Mouse (Mus musculus) stomach, embryonic 15.5 days (tissue): ENCODE data around the gene Psme2. TPM values are rescaled to one million over a fixed set of nuclear protein-coding genes. Genes with fewer than 3 reads are reported as not detected.

ENCODE experiments used
- ATAC-seq: fragments of 200-750 bp; cut with Nextera tagmentation; 2 replicates; pipeline ENCODE4 v1.8.0; 2017; ENCODE audit warnings: low read depth, moderate number of reproducible peaks, moderate TSS enrichment; ENCODE audit not compliant: insufficient read depth, low FRiP score
- H3K27ac ChIP-seq: fragments of 300-500 bp; sonication (generic); 2 replicates; pipeline ENCODE4 v1.5.1; 2015; ENCODE audit warnings: mild to moderate bottlenecking, inconsistent platforms
- H3K27me3 ChIP-seq: fragments of 300-500 bp; sonication (generic); replicated peaks from 2 replicates; pipeline ENCODE4 v1.6.1; 2015; ENCODE audit warnings: inconsistent platforms
- H3K36me3 ChIP-seq: fragments of 300-500 bp; sonication (generic); 2 replicates; pipeline ENCODE4 v1.6.1; 2015; ENCODE audit warnings: inconsistent platforms
- H3K4me1 ChIP-seq: fragments of 300-500 bp; sonication (generic); 2 replicates; pipeline ENCODE4 v1.6.1; 2015; ENCODE audit warnings: inconsistent platforms
- H3K4me2 ChIP-seq: fragments of 300-500 bp; sonication (generic); 2 replicates; pipeline ENCODE4 v1.6.1; 2015; ENCODE audit warnings: mild to moderate bottlenecking, inconsistent platforms
- H3K4me3 ChIP-seq: fragments of 300-500 bp; sonication (generic); replicated peaks from 2 replicates; pipeline ENCODE4 v1.5.1; 2015; ENCODE audit warnings: inconsistent platforms
- H3K9ac ChIP-seq: fragments of 300-500 bp; sonication (generic); 2 replicates; pipeline ENCODE4 v1.6.1; 2015; ENCODE audit warnings: inconsistent platforms
- H3K9me3 ChIP-seq: fragments of 300-500 bp; sonication (generic); 2 replicates; pipeline ENCODE4 v1.6.1; 2016; ENCODE audit warnings: inconsistent platforms
- WGBS: fragments of 180-500 bp; shearing (Covaris S2); methylation state at CpG from one replicate; pipeline ENCODE4 v1.1.7; 2015; 5-methylcytosine and 5-hydroxymethylcytosine counted together
- polyA plus RNA-seq: library from polyadenylated mRNA; unstranded; fragments of >200 nt; fragmentation: Nextera tagmentation; extraction: Ambion mirVana; gene quantifications from 2 replicates; pipeline ENCODE4 v1.2.1, GENCODE M21; 2015

Psme2 gene
- polyA plus RNA-seq, 1 experiment from 2014 or later = 265 TPM

DNA sequence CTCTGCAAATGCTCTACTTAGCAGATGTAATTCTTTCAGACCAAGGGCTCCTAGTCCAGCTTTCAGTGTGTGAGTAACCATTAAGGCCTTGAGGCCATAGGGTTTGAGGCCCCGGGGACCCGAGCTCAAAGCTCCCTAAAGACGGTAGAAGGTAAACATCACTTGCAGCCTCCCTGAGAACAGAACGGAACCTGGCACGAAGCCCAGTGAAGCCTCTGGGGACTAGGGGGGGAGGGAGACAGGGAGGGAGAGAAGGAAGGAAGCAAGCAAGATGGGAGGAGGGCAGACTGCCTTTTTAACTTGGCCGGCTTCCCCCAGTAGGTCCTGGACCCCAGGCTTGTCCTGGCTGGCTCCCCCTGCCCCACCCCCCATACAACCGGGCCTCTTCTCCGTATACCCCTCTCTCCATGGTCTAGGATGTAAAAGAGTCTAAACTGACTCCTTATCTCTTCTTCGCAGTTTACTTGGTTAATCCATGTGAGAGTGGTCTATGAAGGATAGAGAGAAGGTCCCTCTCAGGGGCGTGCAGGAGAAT is 50.1 kb downstream of the Psme2 start:
- peak; percentile 31 for ATAC-seq
- peaks cover 18% of the 10 kb centered on the region; the same call in 1 of the 2 replicates for H3K4me1 ChIP-seq
- no peaks in the 10 kb centered on the region for H3K27me3 ChIP-seq
- H3K27ac ChIP-seq = peak overlapping the region; percentile 95
- peak overlapping the region; percentile 76; the same call in 1 of the 2 replicates for H3K9ac ChIP-seq
- peak overlapping the region; percentile 82 for H3K4me2 ChIP-seq
- 2% methylated on average over 10 of the region's 10 CpGs for WGBS
- H3K4me3 ChIP-seq = peak overlapping the region; percentile 73
- H3K9me3 ChIP-seq = no peaks in the 10 kb centered on the region
- H3K36me3 ChIP-seq = peaks cover 17% of the 10 kb centered on the region; the same call in 1 of the 2 replicates

- H3K9me3 ChIP-seq = no peaks in the 10 kb centered on the region
- H3K27me3 ChIP-seq = no peaks in the 10 kb centered on the region
- peak within 1 kb of the TSS; percentile 95 for H3K27ac ChIP-seq
- peak; percentile 95 for ATAC-seq
- peak within 1 kb of the TSS; percentile 76 for H3K9ac ChIP-seq
- peaks cover 18% of the 10 kb centered on the region; the same call in 1 of the 2 replicates for H3K4me1 ChIP-seq
- H3K4me2 ChIP-seq = peak within 1 kb of the TSS; percentile 82
- WGBS = under 1% methylated on average over 32 of the region's 32 CpGs
- peak within 1 kb of the TSS; percentile 73 for H3K4me3 ChIP-seq
- peaks cover 12% of the 10 kb centered on the region; the same call in 1 of the 2 replicates for H3K36me3 ChIP-seq
These were observed 50.7 kb downstream of the Psme2 start, which contains the start of gene Pck2 for GRCm38 (mm10) chr14:55540067-55540786. Gene Pck2 (plus strand): TSS chr14:55540266.

Other genes with a start within 250 kb of the Psme2 start
- gene Dhrs4, start 112.4 kb downstream of the Psme2 start, polyA plus RNA-seq = 121 TPM in 2 replicates
- gene Carmil3, start 100.5 kb downstream of the Psme2 start, polyA plus RNA-seq = 2.1 and 2.2 TPM in 2 replicates
- gene Cpne6, start 80.7 kb downstream of the Psme2 start, polyA plus RNA-seq = 0.23 and 0.42 TPM in 2 replicates
- gene Nrl, start 66.1 kb downstream of the Psme2 start, polyA plus RNA-seq = not detected in 2 replicates
- 48.5 and 52.8 TPM in 2 replicates for gene Pck2, start 50.8 kb downstream of the Psme2 start, polyA plus RNA-seq
- gene Dcaf11, start 31.1 kb downstream of the Psme2 start, polyA plus RNA-seq = 63.6 and 75.7 TPM in 2 replicates
- gene A730061H03Rik, start 30.7 kb downstream of the Psme2 start, polyA plus RNA-seq = 1.2 and 1.4 TPM in 2 replicates
- gene Fitm1, start 15.5 kb downstream of the Psme2 start, polyA plus RNA-seq = 0.50 and 1.2 TPM in 2 replicates
- 159 and 176 TPM in 2 replicates for gene Psme1, start 13.0 kb downstream of the Psme2 start, polyA plus RNA-seq
- gene Emc9, start 5.8 kb downstream of the Psme2 start, polyA plus RNA-seq = 9.4 and 11.2 TPM in 2 replicates
- 16.7 and 18.4 TPM in 2 replicates for gene Rnf31, start 595 bp upstream of the Psme2 start, polyA plus RNA-seq
- gene Irf9, start 12.5 kb upstream of the Psme2 start, polyA plus RNA-seq = 11.6 and 12.1 TPM in 2 replicates
- gene Rec8, start 26.9 kb upstream of the Psme2 start, polyA plus RNA-seq = 9.2 and 10.7 TPM in 2 replicates
- gene Ipo4, start 44.8 kb upstream of the Psme2 start, polyA plus RNA-seq = 81.1 and 82.4 TPM in 2 replicates
- 1.3 and 1.7 TPM in 2 replicates for gene Gm49378, start 46.8 kb upstream of the Psme2 start, polyA plus RNA-seq
- gene Tm9sf1, start 52.7 kb upstream of the Psme2 start, polyA plus RNA-seq = 123 and 124 TPM in 2 replicates
- gene Tssk4, start 59.1 kb upstream of the Psme2 start, polyA plus RNA-seq = 0.40 and 0.59 TPM in 2 replicates
- gene Mdp1, start 69.4 kb upstream of the Psme2 start, polyA plus RNA-seq = 51.3 and 54.3 TPM in 2 replicates
- 53.5 and 54.6 TPM in 2 replicates for gene Gmpr2, start 80.8 kb upstream of the Psme2 start, polyA plus RNA-seq
- gene Nedd8, start 81.0 kb upstream of the Psme2 start, polyA plus RNA-seq = 495 and 515 TPM in 2 replicates
- gene Tinf2, start 90.7 kb upstream of the Psme2 start, polyA plus RNA-seq = 33.9 and 40.4 TPM in 2 replicates
- 17.9 and 30.5 TPM in 2 replicates for gene Tgm1, start 122.8 kb upstream of the Psme2 start, polyA plus RNA-seq
- 30.0 and 35.8 TPM in 2 replicates for gene Rabggta, start 131.2 kb upstream of the Psme2 start, polyA plus RNA-seq
- 92.9 and 96.4 TPM in 2 replicates for gene Dhrs1, start 154.6 kb upstream of the Psme2 start, polyA plus RNA-seq
- 34.3 and 36.7 TPM in 2 replicates for gene Nop9, start 154.6 kb upstream of the Psme2 start, polyA plus RNA-seq
- gene Cideb, start 167.3 kb upstream of the Psme2 start, polyA plus RNA-seq = 11.8 and 12.9 TPM in 2 replicates
- gene Ltb4r2, start 170.3 kb upstream of the Psme2 start, polyA plus RNA-seq = 0.85 and 0.96 TPM in 2 replicates
- 3.8 and 4.7 TPM in 2 replicates for gene Ltb4r1, start 174.8 kb upstream of the Psme2 start, polyA plus RNA-seq
- gene Adcy4, start 193.0 kb upstream of the Psme2 start, polyA plus RNA-seq = 6.3 and 8.0 TPM in 2 replicates
- 32.0 and 36.9 TPM in 2 replicates for gene Ripk3, start 197.8 kb upstream of the Psme2 start, polyA plus RNA-seq
- 35.5 and 40.9 TPM in 2 replicates for gene Nfatc4, start 232.0 kb upstream of the Psme2 start, polyA plus RNA-seq